Mouse (Mus musculus): ENCODE results near the gene Atp6v1c2. TPM values are rescaled to one million over a fixed set of nuclear protein-coding genes. Genes with fewer than 3 reads are reported as not detected.
A peak's percentile ranks its signal among the peaks of the same experiment; 100 is the strongest.

Gene Atp6v1c2
- polyA plus RNA-seq, 1 experiment from 2014 or later = 0.36 TPM

GRCm38 (mm10) chr12:17357795-17358194 lies 28.6 kb upstream of the Atp6v1c2 start:
- DNase-seq (ENCODE audit: low spot score) = no peak
- no peaks in the 10 kb centered on the region for H3K27me3 ChIP-seq (ENCODE audit: low read depth, poor library complexity, severe bottlenecking)
- 95% methylated on average over 5 of the region's 5 CpGs for WGBS
- no peaks in the 10 kb centered on the region for H3K9me3 ChIP-seq (replicated peaks)
- H3K4me3 ChIP-seq = no peak overlapping the region
- H3K4me1 ChIP-seq = no peaks in the 10 kb centered on the region
- no peak overlapping the region for H3K27ac ChIP-seq
- H3K36me3 ChIP-seq = peaks cover 98% of the 10 kb centered on the region

GRCm38 (mm10) chr12:17356853-17357252 lies 27.7 kb upstream of the Atp6v1c2 start:
- H3K4me3 ChIP-seq = no peak overlapping the region
- H3K4me1 ChIP-seq = no peaks in the 10 kb centered on the region
- DNase-seq (ENCODE audit: low spot score) = no peak
- H3K36me3 ChIP-seq = peaks cover 98% of the 10 kb centered on the region
- no peaks in the 10 kb centered on the region for H3K9me3 ChIP-seq (replicated peaks)
- H3K27ac ChIP-seq = no peak overlapping the region
- H3K27me3 ChIP-seq (ENCODE audit: low read depth, poor library complexity, severe bottlenecking) = no peaks in the 10 kb centered on the region
- 90% methylated on average over 4 of the region's 4 CpGs for WGBS

GRCm38 (mm10) chr12:17350106-17350505 lies 20.9 kb upstream of the Atp6v1c2 start:
- Histone ChIP-seq H3K36me3 (peaks cover 48% of the 10 kb centered on the region), H3K4me3 (no peak overlapping the region), H3K27ac (no peak overlapping the region), H3K27me3 (ENCODE audit: low read depth, poor library complexity, severe bottlenecking) (no peaks in the 10 kb centered on the region), H3K9me3 (replicated peaks) (no peaks in the 10 kb centered on the region), H3K4me1 (peaks cover 13% of the 10 kb centered on the region)
- no peak for DNase-seq (ENCODE audit: low spot score)

- WGBS = under 1% methylated on average over 42 of the region's 42 CpGs
- peak within 1 kb of the TSS; percentile 85 for H3K27ac ChIP-seq
These were observed 19.2 kb upstream of the Atp6v1c2 start, which contains the start of gene Nol10 for GRCm38 (mm10) chr12:17348048-17349036. Gene Nol10 (plus strand): TSS chr12:17348458.

GRCm38 (mm10) chr12:17347327-17348047 lies 18.3 kb upstream of the Atp6v1c2 start:
- H3K4me3 ChIP-seq = peak overlapping the region; percentile 83

More at GRCm38 (mm10) chr12:17348048-17349036, 19.2 kb upstream of the Atp6v1c2 start, which contains the start of gene Nol10:
- Histone ChIP-seq H3K4me3 (peak within 1 kb of the TSS; percentile 83), H3K4me1 (peaks cover 13% of the 10 kb centered on the region), H3K27me3 (ENCODE audit: low read depth, poor library complexity, severe bottlenecking) (no peaks in the 10 kb centered on the region), H3K9me3 (replicated peaks) (no peaks in the 10 kb centered on the region), H3K36me3 (peaks cover 31% of the 10 kb centered on the region)
- DNase-seq (ENCODE audit: low spot score) = peak; percentile 95

GRCm38 (mm10) chr12:17339114-17339905 lies 10.2 kb upstream of the Atp6v1c2 start:
- Histone ChIP-seq H3K4me3 (no peak overlapping the region), H3K36me3 (no peaks in the 10 kb centered on the region), H3K27ac (no peak overlapping the region), H3K27me3 (ENCODE audit: low read depth, poor library complexity, severe bottlenecking) (no peaks in the 10 kb centered on the region), H3K4me1 (no peaks in the 10 kb centered on the region), H3K9me3 (replicated peaks) (no peaks in the 10 kb centered on the region)
- no peak for DNase-seq (ENCODE audit: low spot score)
- 77% methylated on average over 3 of the region's 3 CpGs for WGBS

More at GRCm38 (mm10) chr12:17347327-17348047, 18.3 kb upstream of the Atp6v1c2 start:
- Histone ChIP-seq H3K27ac (peak overlapping the region; percentile 85), H3K36me3 (peaks cover 22% of the 10 kb centered on the region), H3K27me3 (ENCODE audit: low read depth, poor library complexity, severe bottlenecking) (no peaks in the 10 kb centered on the region), H3K9me3 (replicated peaks) (no peaks in the 10 kb centered on the region), H3K4me1 (peaks cover 13% of the 10 kb centered on the region)
- WGBS = 38% methylated on average over 11 of the region's 11 CpGs
- DNase-seq (ENCODE audit: low spot score) = peak; percentile 50

- Histone ChIP-seq H3K36me3 (no peaks in the 10 kb centered on the region), H3K4me3 (no peak overlapping the region), H3K9me3 (replicated peaks) (no peaks in the 10 kb centered on the region), H3K27me3 (ENCODE audit: low read depth, poor library complexity, severe bottlenecking) (no peaks in the 10 kb centered on the region), H3K27ac (no peak overlapping the region), H3K4me1 (no peaks in the 10 kb centered on the region)
- WGBS = 85% methylated on average over 2 of the region's 2 CpGs
- DNase-seq (ENCODE audit: low spot score) = no peak
These were observed 9.2 kb upstream of the Atp6v1c2 start for GRCm38 (mm10) chr12:17338338-17338737.

GRCm38 (mm10) chr12:17333459-17333858 lies 4.3 kb upstream of the Atp6v1c2 start:
- no peak overlapping the region for H3K4me3 ChIP-seq
- no peak overlapping the region for H3K27ac ChIP-seq
- H3K4me1 ChIP-seq = no peaks in the 10 kb centered on the region
- H3K36me3 ChIP-seq = no peaks in the 10 kb centered on the region
- no peak for DNase-seq (ENCODE audit: low spot score)
- H3K27me3 ChIP-seq (ENCODE audit: low read depth, poor library complexity, severe bottlenecking) = 0 out of 2 replicates have a peak, but pooled peaks cover 3% of the 10 kb centered on the region
- WGBS = 26% methylated on average over 1 of the region's 1 CpGs
- H3K9me3 ChIP-seq (replicated peaks) = no peaks in the 10 kb centered on the region

GRCm38 (mm10) chr12:17324549-17325470 lies 4.3 kb downstream of the Atp6v1c2 start:
- peaks cover 9% of the 10 kb centered on the region for H3K4me1 ChIP-seq
- no peaks in the 10 kb centered on the region for H3K9me3 ChIP-seq (replicated peaks)
- peak overlapping the region; percentile 54 for H3K4me3 ChIP-seq
- peak; percentile 48 for DNase-seq (ENCODE audit: low spot score)
- WGBS = 4% methylated on average over 51 of the region's 51 CpGs
- H3K36me3 ChIP-seq = no peaks in the 10 kb centered on the region
- peaks cover 58% of the 10 kb centered on the region for H3K27me3 ChIP-seq (ENCODE audit: low read depth, poor library complexity, severe bottlenecking)
- no peak overlapping the region for H3K27ac ChIP-seq

GRCm38 (mm10) chr12:17318453-17318852 lies 10.7 kb downstream of the Atp6v1c2 start:
- DNase-seq (ENCODE audit: low spot score) = no peak
- Histone ChIP-seq H3K27me3 (ENCODE audit: low read depth, poor library complexity, severe bottlenecking) (peaks cover 20% of the 10 kb centered on the region), H3K36me3 (no peaks in the 10 kb centered on the region), H3K4me1 (no peaks in the 10 kb centered on the region; the same call in 1 of the 2 replicates), H3K4me3 (no peak overlapping the region), H3K27ac (no peak overlapping the region), H3K9me3 (replicated peaks) (no peaks in the 10 kb centered on the region)
- 88% methylated on average over 3 of the region's 3 CpGs for WGBS

GRCm38 (mm10) chr12:17317970-17318369 lies 11.2 kb downstream of the Atp6v1c2 start:
- no peaks in the 10 kb centered on the region for H3K9me3 ChIP-seq (replicated peaks)
- H3K36me3 ChIP-seq = no peaks in the 10 kb centered on the region
- no peaks in the 10 kb centered on the region; the same call in 1 of the 2 replicates for H3K4me1 ChIP-seq
- WGBS = 69% methylated on average over 4 of the region's 4 CpGs
- no peak for DNase-seq (ENCODE audit: low spot score)
- H3K27me3 ChIP-seq (ENCODE audit: low read depth, poor library complexity, severe bottlenecking) = peaks cover 16% of the 10 kb centered on the region
- no peak overlapping the region for H3K4me3 ChIP-seq
- no peak overlapping the region for H3K27ac ChIP-seq
